Mouse (Mus musculus): ENCODE measurements at regions not wholly inside any gene's neighbourhood (a gene's known extent, or its start where the extent isn't known, plus 50 kb on each side); places are given as distances from the start of the nearest gene placed in this dataset.

DNA sequence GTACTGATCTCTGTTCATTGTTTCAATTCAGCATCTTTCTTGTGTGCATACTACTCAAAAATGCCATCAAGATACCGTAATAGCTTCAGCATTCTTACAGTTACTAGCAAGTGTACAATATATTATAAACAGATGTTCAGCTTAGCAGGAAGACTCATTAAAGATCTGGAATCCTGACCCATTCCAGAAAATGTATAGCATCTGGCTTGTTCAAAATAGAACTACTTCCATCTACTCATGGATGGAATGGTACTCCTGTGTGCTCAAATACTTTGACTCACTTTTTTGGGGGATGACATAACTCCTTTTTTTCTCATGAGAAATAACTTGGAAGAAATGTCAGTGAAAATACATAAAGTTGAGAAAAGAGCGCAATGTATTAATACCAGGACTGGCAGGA lies 291.2 kb upstream of the Manea start:
- ATAC-seq (ENCODE audit: low read depth) = no peak
- H3K36me3 ChIP-seq (ENCODE audit: control insufficient read depth, insufficient read depth, low read length) = no peaks in the 10 kb centered on the region
- H3K4me1 ChIP-seq (ENCODE audit: control insufficient read depth, insufficient read depth, low read length) = no peaks in the 10 kb centered on the region
- WGBS = 86% methylated on average over 2 of the region's 2 CpGs
- no peak overlapping the region for H3K4me2 ChIP-seq (ENCODE audit: low read depth, low read length)
- H3K27me3 ChIP-seq (ENCODE audit: control insufficient read depth, insufficient read depth, low read length) = no peaks in the 10 kb centered on the region
- H3K27ac ChIP-seq (ENCODE audit: low read depth, low read length) = no peak overlapping the region
- no peak overlapping the region for H3K4me3 ChIP-seq (ENCODE audit: low read depth, low read length)
- no peak overlapping the region for H3K9ac ChIP-seq (replicated peaks; ENCODE audit: low read depth, low read length)
- no peaks in the 10 kb centered on the region for H3K9me3 ChIP-seq (ENCODE audit: control insufficient read depth, low read length)

- Histone ChIP-seq H3K4me3 (ENCODE audit: low read depth, low read length) (no peak overlapping the region), H3K27ac (ENCODE audit: low read depth, low read length) (no peak overlapping the region), H3K9ac (replicated peaks; ENCODE audit: low read depth, low read length) (no peak overlapping the region), H3K27me3 (ENCODE audit: control insufficient read depth, insufficient read depth, low read length) (no peaks in the 10 kb centered on the region), H3K4me2 (ENCODE audit: low read depth, low read length) (no peak overlapping the region), H3K9me3 (ENCODE audit: control insufficient read depth, low read length) (no peaks in the 10 kb centered on the region), H3K4me1 (ENCODE audit: control insufficient read depth, insufficient read depth, low read length) (no peaks in the 10 kb centered on the region), H3K36me3 (ENCODE audit: control insufficient read depth, insufficient read depth, low read length) (no peaks in the 10 kb centered on the region)
- 20% methylated on average over 1 of the region's 1 CpGs for WGBS
- peak; percentile 71 for ATAC-seq (ENCODE audit: low read depth)
These were observed 284.0 kb upstream of the Manea start for GRCm38 (mm10) chr4:26630553-26631206.

DNA sequence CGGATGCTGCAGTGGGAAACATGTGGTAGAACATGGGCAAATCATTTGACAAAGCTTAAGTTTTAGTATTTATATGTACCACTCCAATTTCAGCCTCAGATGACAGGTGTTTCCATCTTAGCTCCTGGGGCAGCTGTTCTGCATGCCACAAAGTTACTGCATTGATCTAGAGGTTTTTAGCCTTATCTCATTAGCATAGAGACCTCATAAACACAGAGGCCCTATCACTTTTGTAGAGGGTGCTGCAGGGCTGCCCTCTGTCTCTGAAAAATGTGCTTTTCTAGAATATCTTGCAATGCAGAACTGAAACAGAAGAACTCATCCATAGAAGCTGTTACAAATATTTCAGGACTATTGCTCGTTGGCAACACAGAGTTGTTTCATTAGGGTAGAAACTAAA lies 283.0 kb upstream of the Manea start:
- Histone ChIP-seq H3K4me1 (ENCODE audit: control insufficient read depth, insufficient read depth, low read length) (no peaks in the 10 kb centered on the region), H3K36me3 (ENCODE audit: control insufficient read depth, insufficient read depth, low read length) (no peaks in the 10 kb centered on the region), H3K27me3 (ENCODE audit: control insufficient read depth, insufficient read depth, low read length) (no peaks in the 10 kb centered on the region), H3K4me2 (ENCODE audit: low read depth, low read length) (no peak overlapping the region), H3K9ac (replicated peaks; ENCODE audit: low read depth, low read length) (no peak overlapping the region), H3K27ac (ENCODE audit: low read depth, low read length) (no peak overlapping the region), H3K4me3 (ENCODE audit: low read depth, low read length) (no peak overlapping the region), H3K9me3 (ENCODE audit: control insufficient read depth, low read length) (no peaks in the 10 kb centered on the region)
- no peak for ATAC-seq (ENCODE audit: low read depth)
- WGBS = 88% methylated on average over 2 of the region's 2 CpGs

DNA sequence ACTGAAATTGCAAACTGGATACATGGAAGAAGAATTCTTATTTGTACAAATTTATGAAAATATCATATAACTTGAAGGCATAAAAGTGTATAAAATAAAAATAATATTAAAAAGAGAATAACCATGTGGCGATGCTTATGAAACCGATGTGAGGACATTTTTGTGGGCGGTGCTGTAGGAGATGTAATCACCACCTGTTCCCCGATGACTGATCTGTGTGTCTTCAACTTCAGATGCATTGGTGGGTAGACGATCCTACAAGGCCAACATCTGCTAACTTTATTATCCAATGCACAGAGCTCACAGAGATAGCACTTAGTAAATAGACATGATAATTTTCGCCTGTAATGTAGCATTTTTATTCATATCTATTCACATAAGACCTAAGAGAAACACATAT lies 281.1 kb upstream of the Manea start:
- WGBS = 93% methylated on average over 6 of the region's 6 CpGs
- Histone ChIP-seq H3K4me1 (ENCODE audit: control insufficient read depth, insufficient read depth, low read length) (no peaks in the 10 kb centered on the region), H3K9ac (replicated peaks; ENCODE audit: low read depth, low read length) (no peak overlapping the region), H3K36me3 (ENCODE audit: control insufficient read depth, insufficient read depth, low read length) (no peaks in the 10 kb centered on the region), H3K4me2 (ENCODE audit: low read depth, low read length) (no peak overlapping the region), H3K4me3 (ENCODE audit: low read depth, low read length) (no peak overlapping the region), H3K27ac (ENCODE audit: low read depth, low read length) (no peak overlapping the region), H3K9me3 (ENCODE audit: control insufficient read depth, low read length) (no peaks in the 10 kb centered on the region), H3K27me3 (ENCODE audit: control insufficient read depth, insufficient read depth, low read length) (no peaks in the 10 kb centered on the region)
- no peak for ATAC-seq (ENCODE audit: low read depth)

DNA sequence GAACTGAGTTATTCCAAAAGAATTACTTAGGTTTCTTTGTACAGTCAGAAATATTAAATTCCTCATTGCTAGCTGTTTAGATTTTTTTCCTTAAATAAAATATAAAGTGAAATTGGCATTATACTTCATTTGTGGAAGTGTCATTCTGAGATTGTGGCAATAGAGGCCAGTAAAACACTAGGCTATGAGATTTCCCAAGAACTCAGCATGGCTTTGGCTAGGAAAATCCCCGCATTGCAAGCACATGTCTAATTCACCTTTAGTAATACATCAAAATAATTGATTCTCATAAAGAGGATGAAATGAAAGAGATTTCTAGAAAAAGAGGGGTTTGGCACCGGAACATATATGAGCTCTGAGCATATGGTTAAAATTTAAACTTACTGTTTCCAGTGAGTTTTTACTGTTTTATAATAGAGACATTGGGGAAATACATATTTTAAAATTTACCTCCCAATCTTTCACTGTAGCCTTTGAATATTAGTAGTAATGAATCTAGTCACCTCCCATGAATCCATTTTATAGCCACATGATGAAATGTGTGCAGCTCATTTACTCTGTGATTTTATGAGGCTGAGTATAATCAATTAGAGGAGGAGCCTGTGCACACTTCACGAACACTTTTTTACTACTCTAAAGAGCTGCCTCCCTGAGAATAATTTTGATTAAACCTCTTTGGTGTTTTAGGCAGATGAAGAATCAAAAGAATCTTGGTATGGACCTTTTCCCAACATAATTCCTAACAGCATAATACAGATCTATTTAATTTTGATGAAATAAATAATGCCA lies 242.6 kb upstream of the Manea start:
- Histone ChIP-seq H3K9me3 (ENCODE audit: control insufficient read depth, low read length) (no peaks in the 10 kb centered on the region), H3K4me1 (ENCODE audit: control insufficient read depth, insufficient read depth, low read length) (no peaks in the 10 kb centered on the region), H3K27ac (ENCODE audit: low read depth, low read length) (no peak overlapping the region), H3K4me3 (ENCODE audit: low read depth, low read length) (no peak overlapping the region), H3K36me3 (ENCODE audit: control insufficient read depth, insufficient read depth, low read length) (no peaks in the 10 kb centered on the region), H3K27me3 (ENCODE audit: control insufficient read depth, insufficient read depth, low read length) (no peaks in the 10 kb centered on the region), H3K9ac (replicated peaks; ENCODE audit: low read depth, low read length) (no peak overlapping the region), H3K4me2 (ENCODE audit: low read depth, low read length) (no peak overlapping the region)
- peak; percentile 84 for ATAC-seq (ENCODE audit: low read depth)
- WGBS = 45% methylated on average over 3 of the region's 3 CpGs

GRCm38 (mm10) chr4:26555690-26556089 lies 209.0 kb upstream of the Manea start:
- H3K4me3 ChIP-seq (ENCODE audit: low read depth, low read length) = no peak overlapping the region
- ATAC-seq (ENCODE audit: low read depth) = no peak
- WGBS = 97% methylated on average over 3 of the region's 3 CpGs
- H3K4me2 ChIP-seq (ENCODE audit: low read depth, low read length) = no peak overlapping the region
- H3K9me3 ChIP-seq (ENCODE audit: control insufficient read depth, low read length) = no peaks in the 10 kb centered on the region
- no peaks in the 10 kb centered on the region for H3K27me3 ChIP-seq (ENCODE audit: control insufficient read depth, insufficient read depth, low read length)
- H3K36me3 ChIP-seq (ENCODE audit: control insufficient read depth, insufficient read depth, low read length) = no peaks in the 10 kb centered on the region
- no peak overlapping the region for H3K27ac ChIP-seq (ENCODE audit: low read depth, low read length)
- H3K9ac ChIP-seq (replicated peaks; ENCODE audit: low read depth, low read length) = no peak overlapping the region
- no peaks in the 10 kb centered on the region for H3K4me1 ChIP-seq (ENCODE audit: control insufficient read depth, insufficient read depth, low read length)

DNA sequence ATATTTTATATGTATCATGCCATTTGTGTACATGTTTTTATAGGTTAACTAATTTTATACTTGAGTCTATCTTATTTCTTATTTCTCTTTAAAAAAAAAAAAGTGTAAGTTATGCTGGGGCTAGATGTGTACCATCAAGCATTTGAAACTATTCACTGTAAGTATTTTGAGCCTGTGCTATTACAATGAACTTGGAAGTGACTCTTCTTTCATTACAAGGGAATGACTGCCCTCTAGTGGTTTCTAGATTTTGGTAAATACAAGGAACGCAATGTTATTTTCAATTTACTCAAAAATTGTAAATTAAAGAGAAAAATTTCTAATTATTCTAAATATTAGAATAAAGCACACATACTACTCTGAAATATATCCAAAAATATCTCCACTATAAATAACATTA lies 197.1 kb upstream of the Manea start:
- H3K4me3 ChIP-seq (ENCODE audit: low read depth, low read length) = no peak overlapping the region
- no peak overlapping the region for H3K27ac ChIP-seq (ENCODE audit: low read depth, low read length)
- H3K4me1 ChIP-seq (ENCODE audit: control insufficient read depth, insufficient read depth, low read length) = no peaks in the 10 kb centered on the region
- H3K9me3 ChIP-seq (ENCODE audit: control insufficient read depth, low read length) = no peaks in the 10 kb centered on the region
- no peak overlapping the region for H3K9ac ChIP-seq (replicated peaks; ENCODE audit: low read depth, low read length)
- H3K36me3 ChIP-seq (ENCODE audit: control insufficient read depth, insufficient read depth, low read length) = no peaks in the 10 kb centered on the region
- no peak overlapping the region for H3K4me2 ChIP-seq (ENCODE audit: low read depth, low read length)
- H3K27me3 ChIP-seq (ENCODE audit: control insufficient read depth, insufficient read depth, low read length) = no peaks in the 10 kb centered on the region
- no peak; the same call in 1 of the 2 replicates for ATAC-seq (ENCODE audit: low read depth)
- WGBS = 40% methylated on average over 1 of the region's 1 CpGs

GRCm38 (mm10) chr4:26542511-26542910 lies 195.8 kb upstream of the Manea start:
- 63% methylated on average over 2 of the region's 2 CpGs for WGBS

GRCm38 (mm10) chr4:26508004-26508403 lies 161.3 kb upstream of the Manea start:
- Histone ChIP-seq H3K4me1 (ENCODE audit: control insufficient read depth, insufficient read depth, low read length) (no peaks in the 10 kb centered on the region), H3K9ac (replicated peaks; ENCODE audit: low read depth, low read length) (no peak overlapping the region), H3K9me3 (ENCODE audit: control insufficient read depth, low read length) (no peaks in the 10 kb centered on the region), H3K27ac (ENCODE audit: low read depth, low read length) (no peak overlapping the region), H3K36me3 (ENCODE audit: control insufficient read depth, insufficient read depth, low read length) (no peaks in the 10 kb centered on the region), H3K4me3 (ENCODE audit: low read depth, low read length) (no peak overlapping the region), H3K27me3 (ENCODE audit: control insufficient read depth, insufficient read depth, low read length) (no peaks in the 10 kb centered on the region), H3K4me2 (ENCODE audit: low read depth, low read length) (no peak overlapping the region)
- WGBS = 81% methylated on average over 5 of the region's 5 CpGs
- no peak for ATAC-seq (ENCODE audit: low read depth)

More at GRCm38 (mm10) chr4:26542511-26542910, 195.8 kb upstream of the Manea start:
- Histone ChIP-seq H3K27me3 (ENCODE audit: control insufficient read depth, insufficient read depth, low read length) (no peaks in the 10 kb centered on the region), H3K27ac (ENCODE audit: low read depth, low read length) (no peak overlapping the region), H3K36me3 (ENCODE audit: control insufficient read depth, insufficient read depth, low read length) (no peaks in the 10 kb centered on the region), H3K9ac (replicated peaks; ENCODE audit: low read depth, low read length) (no peak overlapping the region), H3K4me1 (ENCODE audit: control insufficient read depth, insufficient read depth, low read length) (no peaks in the 10 kb centered on the region), H3K4me2 (ENCODE audit: low read depth, low read length) (no peak overlapping the region), H3K4me3 (ENCODE audit: low read depth, low read length) (no peak overlapping the region), H3K9me3 (ENCODE audit: control insufficient read depth, low read length) (no peaks in the 10 kb centered on the region)
- no peak for ATAC-seq (ENCODE audit: low read depth)

Data from neural tube, embryonic 14.5 days (tissue).